Mouse (Mus musculus) embryo, embryonic 11 days (tissue): ENCODE measurements at regions not wholly inside any gene's neighbourhood (a gene's known extent, or its start where the extent isn't known, plus 50 kb on each side); places are given as distances from the start of the nearest gene placed in this dataset.
A peak's percentile ranks its signal among the peaks of the same experiment; 100 is the strongest.
"Not testable (repeated sequence)": the region's sequence is repeated elsewhere in the genome, so short reads cannot be mapped to it uniquely, and the experiment has no call there.

Source experiments
- DNase-seq: peaks from one replicate; pipeline ENCODE4 v3.0.0-alpha.2; 2015

DNA sequence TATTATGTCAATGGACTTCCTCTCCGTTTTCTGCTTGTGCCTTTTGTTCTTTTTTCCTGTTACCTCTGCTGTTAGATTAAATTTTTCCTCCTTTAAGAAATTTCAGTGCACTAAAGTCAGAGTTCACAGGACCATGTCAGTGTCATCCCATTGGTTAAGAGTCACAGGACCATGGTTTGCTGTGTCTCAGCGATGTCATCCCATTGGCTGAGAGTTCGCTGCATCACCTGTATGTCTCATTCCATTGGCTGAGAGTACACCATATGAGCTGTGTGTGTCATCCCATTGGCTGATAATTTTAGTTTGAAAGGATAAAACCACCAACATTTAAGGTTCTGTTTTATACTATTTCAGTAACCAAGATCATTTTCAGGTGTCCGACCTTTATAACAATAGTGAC lies 50.7 kb upstream of the Jade1 start:
- DNase-seq: no peak

GRCm38 (mm10) chr3:41502161-41502560 lies 53.4 kb upstream of the Jade1 start:
- DNase-seq: no peak

DNA sequence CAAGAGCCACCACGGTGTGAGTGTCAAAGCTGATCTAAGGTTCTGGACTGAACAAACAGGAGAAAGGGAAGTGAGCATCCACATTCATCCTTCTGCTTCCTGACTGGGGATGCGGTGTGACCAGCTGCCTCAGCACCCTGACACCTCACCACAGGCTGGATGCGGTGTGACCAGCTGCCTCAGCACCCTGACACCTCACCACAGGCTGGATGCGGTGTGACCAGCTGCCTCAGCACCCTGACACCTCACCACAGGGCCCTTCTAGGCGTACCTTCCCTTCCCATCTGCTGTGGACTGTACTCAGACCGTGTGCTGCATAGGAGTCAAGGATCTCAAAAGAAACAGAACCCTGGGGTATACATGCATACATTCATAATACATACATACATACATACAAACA lies 53.9 kb upstream of the Jade1 start:
- DNase-seq: not testable (repeated sequence)

DNA sequence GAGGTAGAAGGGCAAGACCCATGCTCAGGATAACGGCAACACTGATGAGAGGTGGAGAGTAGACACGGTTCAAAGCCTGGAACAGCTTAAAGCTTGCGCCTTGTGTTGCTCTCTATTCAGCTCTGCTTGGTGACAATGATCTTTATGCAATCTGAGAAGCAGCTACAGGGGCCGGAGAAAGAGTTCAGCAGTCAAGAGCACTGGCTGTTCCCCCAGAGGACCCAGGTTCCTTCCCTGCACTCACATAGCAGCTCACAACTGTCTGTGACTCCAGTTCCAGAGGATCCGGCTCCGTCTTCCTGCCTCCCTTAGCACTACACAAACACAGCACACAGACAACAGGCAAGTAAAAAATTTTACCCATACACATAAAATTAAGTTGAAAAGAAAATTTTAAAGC lies 54.4 kb upstream of the Jade1 start:
- no peak for DNase-seq

GRCm38 (mm10) chr3:41499680-41500079 lies 55.9 kb upstream of the Jade1 start:
- no peak for DNase-seq

- peak; percentile 37 for DNase-seq
Observed at GRCm38 (mm10) chr3:41498791-41499190, 56.7 kb upstream of the Jade1 start.

DNA sequence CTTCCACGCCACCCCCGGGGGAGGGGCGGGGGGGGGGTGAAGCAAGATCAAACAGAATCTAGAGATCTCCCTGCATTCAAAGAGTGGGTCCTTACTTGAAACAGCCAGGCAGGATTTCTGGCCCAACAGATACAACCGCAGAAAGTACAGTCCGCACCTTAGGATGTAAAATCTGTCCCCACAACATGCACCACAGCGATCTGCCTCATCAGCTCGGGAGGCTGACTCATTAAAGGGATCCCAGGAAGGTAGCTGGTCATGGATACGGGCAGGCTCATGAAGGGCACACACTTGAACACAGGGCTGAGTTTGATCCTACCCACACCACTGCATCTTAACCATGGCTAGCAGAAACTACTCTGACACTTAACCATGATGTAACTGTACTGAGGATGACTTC lies 57.8 kb upstream of the Jade1 start:
- no peak for DNase-seq

DNA sequence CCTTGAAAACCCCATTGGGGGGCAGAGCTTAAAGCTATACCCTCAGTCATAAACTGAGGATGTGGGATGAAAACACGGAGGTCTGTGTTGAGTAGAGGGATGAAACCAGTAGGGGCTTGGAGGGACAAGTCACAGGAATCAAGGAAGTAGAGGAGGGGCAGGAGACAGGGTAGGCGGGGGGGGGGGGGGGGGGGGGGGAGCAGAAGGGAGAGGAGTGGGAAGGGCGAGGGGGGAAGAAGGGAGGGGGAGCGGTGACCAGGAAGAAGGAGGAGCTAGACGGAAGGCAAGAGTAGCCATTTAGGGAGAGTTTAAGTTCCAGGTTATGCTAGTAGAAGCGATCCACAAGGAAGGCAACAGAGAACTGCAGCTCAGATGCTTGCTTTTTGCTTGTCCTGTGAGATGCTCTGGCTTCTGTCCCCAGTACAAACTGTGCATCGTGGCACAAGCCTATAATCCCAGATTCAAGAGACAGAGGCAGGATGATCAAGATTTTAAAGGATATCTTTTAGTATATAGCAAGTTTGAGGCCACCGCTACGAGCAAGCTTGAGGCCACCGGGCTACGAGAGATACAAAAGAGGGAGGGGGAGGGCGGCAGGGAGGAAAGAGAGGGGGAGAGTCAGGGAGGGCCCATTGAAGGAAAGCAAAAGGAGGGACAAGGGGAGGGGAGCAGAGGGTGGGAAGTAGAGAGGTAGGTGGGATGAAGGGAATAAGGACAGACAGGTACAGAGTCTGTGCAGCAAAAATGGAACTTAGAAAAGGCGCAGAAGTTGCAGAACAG lies 58.4 kb upstream of the Jade1 start:
- DNase-seq: no peak

GRCm38 (mm10) chr3:41495893-41496292 lies 59.6 kb upstream of the Jade1 start:
- no peak for DNase-seq

- no peak for DNase-seq
Observed at GRCm38 (mm10) chr3:41495097-41495496, 60.4 kb upstream of the Jade1 start.

DNA sequence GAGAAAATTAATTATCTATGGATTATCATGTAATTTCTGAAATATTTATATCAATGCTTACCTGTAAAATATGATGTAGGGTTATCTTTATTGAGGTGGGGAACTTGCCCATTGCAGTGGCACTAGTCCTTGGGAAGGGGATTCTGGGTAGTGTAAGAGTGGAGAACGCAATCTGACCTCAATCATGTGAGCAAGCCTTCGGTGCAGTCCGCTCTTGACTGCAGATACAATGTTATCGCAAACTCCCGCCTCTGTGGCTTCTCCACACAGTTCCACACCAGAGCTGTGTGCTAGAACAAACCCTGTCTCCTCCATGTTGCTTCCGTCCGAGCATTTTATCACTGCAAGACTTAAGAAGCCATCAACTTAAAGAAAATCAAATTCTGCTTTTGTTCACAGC lies 62.1 kb upstream of the Jade1 start:
- no peak for DNase-seq

GRCm38 (mm10) chr3:41492727-41493392 lies 62.7 kb upstream of the Jade1 start:
- no peak for DNase-seq

DNA sequence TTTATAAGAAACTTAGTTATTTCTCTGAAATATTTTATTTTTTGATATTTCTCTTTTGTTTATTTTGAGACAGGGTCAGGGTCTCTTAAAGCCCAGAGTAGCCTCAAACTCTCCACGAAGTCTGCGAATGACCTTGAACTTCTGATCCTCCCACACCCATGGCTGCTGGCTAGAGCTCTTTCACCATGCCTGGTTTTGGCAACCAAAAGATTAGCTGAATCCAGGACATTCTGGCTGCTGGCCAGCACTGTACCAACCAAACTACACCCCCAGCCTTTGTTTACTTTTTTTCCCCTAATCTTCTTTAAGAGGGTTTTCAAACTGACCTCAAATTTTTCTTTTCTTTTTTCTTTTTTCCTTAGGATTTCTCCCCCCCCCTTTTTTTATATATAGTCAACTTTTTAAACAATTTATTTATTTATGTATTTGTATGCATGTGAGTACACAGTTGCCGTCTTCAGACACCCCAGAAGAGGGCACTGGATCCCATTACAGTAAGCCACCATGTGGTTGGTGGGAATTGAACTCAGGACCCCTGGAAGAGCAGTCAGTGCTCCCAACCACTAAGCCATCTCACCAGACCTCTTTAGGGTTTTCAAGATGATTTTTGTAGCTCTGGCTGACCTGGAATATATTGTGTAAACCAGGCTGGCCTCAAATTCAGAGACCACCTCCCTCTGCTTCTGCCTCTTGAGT lies 63.4 kb upstream of the Jade1 start:
- DNase-seq: no peak

- DNase-seq: no peak
Observed at GRCm38 (mm10) chr3:41491185-41491584, 64.3 kb upstream of the Jade1 start.

- no peak for DNase-seq
Observed at GRCm38 (mm10) chr3:41489998-41490397, 65.5 kb upstream of the Jade1 start.

- no peak for DNase-seq
Observed at GRCm38 (mm10) chr3:41489571-41489970, 66.0 kb upstream of the Jade1 start.

GRCm38 (mm10) chr3:41488229-41488774 lies 67.2 kb upstream of the Jade1 start:
- no peak for DNase-seq

DNA sequence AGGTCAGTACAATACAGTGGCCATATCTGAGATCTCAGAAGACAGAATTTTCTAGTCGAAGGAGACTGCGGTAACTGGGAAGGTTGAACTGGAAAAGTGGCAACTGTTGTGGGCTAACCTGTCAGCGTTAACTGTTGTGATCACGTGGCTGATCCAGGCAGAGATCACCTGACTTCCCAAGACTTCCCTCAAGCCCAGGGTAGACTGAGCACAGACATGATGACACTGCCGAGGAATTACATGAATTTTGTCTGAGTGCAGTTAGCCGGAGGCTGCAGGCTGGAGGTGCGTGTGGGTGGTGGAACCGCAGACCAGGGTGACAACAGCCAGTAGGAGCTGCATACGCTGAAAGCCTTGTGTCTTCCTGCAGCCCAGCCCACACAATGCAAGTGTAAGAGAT lies 70.6 kb upstream of the Jade1 start:
- DNase-seq: no peak

- DNase-seq: no peak
Observed at GRCm38 (mm10) chr3:41483582-41483981, 71.9 kb upstream of the Jade1 start.

DNA sequence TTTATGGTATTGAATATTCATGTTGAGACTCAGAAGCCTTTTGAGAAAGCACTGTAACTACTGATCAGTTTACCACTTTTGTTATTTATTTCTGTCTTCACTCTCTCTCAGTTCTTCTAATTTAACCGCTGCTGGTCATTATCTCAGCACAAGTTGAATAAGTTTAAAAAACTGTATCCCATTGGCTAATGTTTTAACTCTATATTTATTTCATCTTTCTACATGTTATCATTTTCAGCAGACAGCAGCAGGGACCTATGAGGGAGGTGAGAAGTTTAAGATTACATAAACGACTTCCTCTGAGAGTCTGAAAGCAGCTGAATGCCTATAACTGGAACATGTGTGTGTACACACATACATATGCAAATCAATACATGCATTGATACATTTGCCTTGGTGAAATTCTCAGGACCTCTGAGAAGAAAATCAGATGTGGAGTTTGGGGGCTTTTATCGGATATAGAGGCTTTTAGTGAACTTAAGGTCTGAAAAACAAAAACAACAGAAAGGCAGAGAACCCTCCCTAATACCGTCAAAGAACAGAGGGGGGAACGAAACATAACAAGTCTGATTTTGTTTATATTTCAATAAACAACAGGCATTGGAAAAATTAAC lies 72.5 kb upstream of the Jade1 start:
- DNase-seq: no peak

DNA sequence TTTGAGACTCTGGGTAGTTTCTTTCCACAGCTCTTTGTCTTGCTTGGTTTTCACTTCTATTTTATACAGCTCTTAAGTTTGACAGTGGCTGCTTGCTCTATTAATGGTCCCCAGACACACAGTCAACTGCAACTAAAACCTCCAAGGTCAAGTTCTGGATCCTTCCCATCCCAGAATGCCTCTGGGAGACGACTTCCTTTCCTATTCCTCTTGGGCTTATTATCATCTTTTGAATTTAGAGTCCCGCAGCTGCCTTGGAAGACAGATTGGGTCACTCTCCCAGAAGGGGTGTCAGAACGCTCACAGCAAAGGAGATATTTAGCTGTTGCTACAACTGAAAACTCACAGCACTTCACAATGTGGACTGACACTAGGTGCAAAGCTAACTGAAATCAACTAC lies 75.3 kb upstream of the Jade1 start:
- no peak for DNase-seq

DNA sequence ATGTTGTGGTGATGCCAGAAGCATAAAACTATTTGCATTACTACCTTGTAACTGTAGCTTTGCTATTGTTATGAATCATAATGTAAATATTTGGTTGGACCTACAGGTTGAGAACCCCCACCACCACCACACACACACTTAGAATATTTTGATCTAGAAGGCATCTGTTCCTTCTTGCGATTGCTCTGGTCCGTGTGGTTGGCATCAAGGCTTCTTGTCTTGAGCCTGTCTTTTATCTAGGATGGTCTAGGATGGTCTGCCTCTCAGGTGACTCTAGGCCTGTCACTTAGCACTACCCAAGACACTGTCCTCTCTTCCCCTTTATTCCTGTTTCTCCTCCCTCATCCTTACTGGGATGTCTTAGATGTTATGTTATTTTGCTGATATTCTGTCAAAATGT lies 76.6 kb upstream of the Jade1 start:
- DNase-seq: no peak

GRCm38 (mm10) chr3:41476516-41476915 lies 79.0 kb upstream of the Jade1 start:
- no peak for DNase-seq
